Mouse (Mus musculus) limb, embryonic 14.5 days (tissue): ENCODE data around the gene Gm20388. TPM values are rescaled to one million over a fixed set of nuclear protein-coding genes. Genes with fewer than 3 reads are reported as not detected.

Source experiments
- ATAC-seq: fragments of 200-750 bp; cut with Nextera tagmentation; 2 replicates; pipeline ENCODE4 v1.8.0; 2017; ENCODE audit warnings: low read depth, moderate number of reproducible peaks, moderate TSS enrichment; ENCODE audit not compliant: low FRiP score
- DNase-seq: peaks from one replicate; pipeline ENCODE4 v3.0.0-alpha.2; 2015; ENCODE audit warnings: low spot score
- H3K27ac ChIP-seq: fragments of 300-500 bp; sonication (generic); replicated peaks from 2 replicates; pipeline ENCODE4 v1.5.1; 2014; ENCODE audit warnings: low read depth, mild to moderate bottlenecking, low read length, moderate library complexity, mixed read lengths
- H3K27me3 ChIP-seq: fragments of 300-500 bp; sonication (generic); 2 replicates; pipeline ENCODE4 v1.6.1; 2014; ENCODE audit warnings: low read length, mixed read lengths; ENCODE audit not compliant: control insufficient read depth, insufficient read depth
- H3K36me3 ChIP-seq: fragments of 300-500 bp; sonication (generic); 2 replicates; pipeline ENCODE4 v1.6.1; 2014; ENCODE audit warnings: mild to moderate bottlenecking, low read length, moderate library complexity, mixed read lengths; ENCODE audit not compliant: control insufficient read depth, insufficient read depth
- H3K4me1 ChIP-seq: fragments of 300-500 bp; sonication (generic); 2 replicates; pipeline ENCODE4 v1.6.1; 2014; ENCODE audit warnings: antibody characterized with exemption, low read length, mixed read lengths; ENCODE audit not compliant: control insufficient read depth, insufficient read depth
- H3K4me2 ChIP-seq: fragments of 300-500 bp; sonication (generic); replicated peaks from 2 replicates; pipeline ENCODE4 v1.6.1; 2014; ENCODE audit warnings: low read depth, mild to moderate bottlenecking, low read length, moderate library complexity; ENCODE audit not compliant: severe bottlenecking
- H3K4me3 ChIP-seq: fragments of 300-500 bp; sonication (generic); replicated peaks from 2 replicates; pipeline ENCODE4 v1.5.1; 2014; ENCODE audit warnings: low read length
- H3K9ac ChIP-seq: fragments of 300-500 bp; sonication (generic); 2 replicates; pipeline ENCODE4 v1.6.1; 2014; ENCODE audit warnings: mild to moderate bottlenecking, low read depth, low read length, moderate library complexity; ENCODE audit not compliant: severe bottlenecking
- H3K9me3 ChIP-seq: fragments of 300-500 bp; sonication (generic); 2 replicates; pipeline ENCODE4 v1.6.1; 2016; ENCODE audit warnings: low read length; ENCODE audit not compliant: control insufficient read depth
- POLR2A ChIP-seq: fragments of 200-500 bp; IDR thresholded peaks from 2 replicates; pipeline ENCODE4 v1.8.0; 2012; ENCODE audit warnings: inconsistent platforms, mild to moderate bottlenecking, moderate library complexity, borderline replicate concordance; ENCODE audit not compliant: insufficient read depth, insufficient read length; ENCODE audit errors: extremely low read depth
- WGBS: fragments of 180-500 bp; shearing (Covaris S2); extraction: QIAGEN DNeasy Blood & Tissue Kit; methylation state at CpG from one replicate; pipeline ENCODE4 v1.1.7; 2014; 5-methylcytosine and 5-hydroxymethylcytosine counted together
- polyA plus RNA-seq, 2 experiments: library from polyadenylated mRNA; depleted of rRNA in 1 of 2; stranded (reverse) in 1 of 2; unstranded in 1 of 2; fragments of >200 nt; fragmentation: Nextera tagmentation in 1 of 2; extraction: Ambion mirVana in 1 of 2; gene quantifications; 2 replicates each; pipeline versions ENCODE4 v1.2.1 to v1.2.3; 2012 to 2014

Gm20388 gene
- polyA plus RNA-seq, 2 experiments, result 1.9 to 49.9 TPM

DNA sequence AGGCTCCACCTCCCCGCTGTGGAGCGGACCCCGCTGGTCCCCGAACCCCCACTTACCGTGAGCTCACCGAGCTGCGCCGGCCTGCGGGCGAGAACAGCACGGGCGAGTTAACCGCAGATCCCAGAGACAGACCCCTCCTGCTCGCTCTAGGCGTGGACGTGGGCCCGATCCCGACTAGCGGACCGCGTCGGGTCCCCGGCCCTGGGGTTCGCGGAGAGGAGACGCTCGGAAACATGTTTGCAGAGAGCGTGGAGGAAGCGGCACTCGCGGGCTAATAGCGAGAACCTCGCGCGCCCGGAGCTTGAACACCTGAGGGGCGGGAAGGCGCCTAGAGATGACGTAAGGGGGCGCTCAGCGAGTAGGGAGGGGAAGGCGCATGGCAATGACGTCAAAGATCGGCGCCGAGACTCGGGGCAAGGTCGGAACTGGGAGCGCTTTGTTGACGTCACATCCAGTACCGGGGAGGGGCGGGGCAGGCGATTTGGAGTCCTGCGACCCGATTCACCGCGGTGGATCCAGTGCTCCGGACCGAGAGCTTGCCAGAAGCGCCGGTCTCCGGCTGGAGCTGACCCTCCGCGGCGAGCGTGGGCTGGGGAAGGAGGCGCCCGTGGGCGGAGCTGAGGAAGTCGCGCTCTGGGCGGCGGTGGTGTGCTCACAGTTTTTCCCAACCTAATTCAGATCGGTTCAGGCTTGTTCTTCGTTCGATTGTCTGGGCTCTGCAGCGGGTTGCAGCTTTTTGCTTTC lies 4038.5 kb downstream of the Gm20388 start, which contains the start of gene Nup133:
TSS of gene Nup133 (minus strand) at position 324 of the 744 bp plus-strand sequence.
- peak; percentile 87 for ATAC-seq
- H3K9ac ChIP-seq, result peak within 1 kb of the TSS; percentile 76
- peaks cover 34% of the 10 kb centered on the region for H3K36me3 ChIP-seq
- H3K9me3 ChIP-seq, result no peaks in the 10 kb centered on the region
- peaks cover 6% of the 10 kb centered on the region for H3K4me1 ChIP-seq
- peak within 1 kb of the TSS; percentile 87 for H3K4me2 ChIP-seq
- 0 out of 2 replicates have a peak, but pooled peaks have one; percentile 29 for TF ChIP-seq POLR2A
- H3K27me3 ChIP-seq, result no peaks in the 10 kb centered on the region
- peak within 1 kb of the TSS; percentile 94 for H3K4me3 ChIP-seq
- peak within 1 kb of the TSS; percentile 81 for H3K27ac ChIP-seq
- DNase-seq, result peak; percentile 98
- WGBS, result under 1% methylated on average over 70 of the region's 77 CpGs

DNA sequence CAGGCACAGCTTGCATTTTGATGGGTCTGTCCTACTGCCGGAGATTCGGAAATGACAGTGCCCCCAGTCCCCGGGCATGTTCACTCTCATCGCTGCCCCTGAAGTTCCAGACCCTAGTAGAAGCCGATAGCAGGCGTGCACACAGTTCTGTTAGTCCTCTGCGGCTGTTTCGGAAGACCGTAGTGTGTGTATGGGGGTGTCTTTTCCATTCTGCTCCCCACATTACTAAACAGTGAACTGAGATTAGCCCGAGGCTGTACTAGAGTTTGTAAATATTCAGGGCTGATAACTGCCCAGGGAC lies 4039.0 kb downstream of the Gm20388 start:
- Histone ChIP-seq H3K27ac (peak overlapping the region; percentile 81), H3K4me3 (peak overlapping the region; percentile 94), H3K36me3 (peaks cover 33% of the 10 kb centered on the region), H3K9me3 (no peaks in the 10 kb centered on the region), H3K4me1 (peaks cover 6% of the 10 kb centered on the region), H3K4me2 (peak overlapping the region; percentile 87), H3K27me3 (no peaks in the 10 kb centered on the region), H3K9ac (peak overlapping the region; percentile 76)
- WGBS, result 9% methylated on average over 10 of the region's 10 CpGs
- peak; percentile 22 for ATAC-seq
- DNase-seq, result no peak
- no peak for TF ChIP-seq POLR2A

GRCm38 (mm10) chr8:123950077-123950802 lies 4039.6 kb downstream of the Gm20388 start:
- H3K9ac ChIP-seq, result peak overlapping the region; percentile 76
- H3K4me3 ChIP-seq, result peak overlapping the region; percentile 94
- no peak overlapping the region for H3K27ac ChIP-seq
- H3K9me3 ChIP-seq, result no peaks in the 10 kb centered on the region
- TF ChIP-seq POLR2A, result no peak
- H3K27me3 ChIP-seq, result no peaks in the 10 kb centered on the region
- H3K36me3 ChIP-seq, result peaks cover 28% of the 10 kb centered on the region
- WGBS, result 36% methylated on average over 10 of the region's 10 CpGs
- H3K4me1 ChIP-seq, result peaks cover 6% of the 10 kb centered on the region
- peak overlapping the region; percentile 87 for H3K4me2 ChIP-seq
- ATAC-seq (no peak; the same call in 1 of the 2 replicates), DNase-seq (peak; percentile 73)

DNA sequence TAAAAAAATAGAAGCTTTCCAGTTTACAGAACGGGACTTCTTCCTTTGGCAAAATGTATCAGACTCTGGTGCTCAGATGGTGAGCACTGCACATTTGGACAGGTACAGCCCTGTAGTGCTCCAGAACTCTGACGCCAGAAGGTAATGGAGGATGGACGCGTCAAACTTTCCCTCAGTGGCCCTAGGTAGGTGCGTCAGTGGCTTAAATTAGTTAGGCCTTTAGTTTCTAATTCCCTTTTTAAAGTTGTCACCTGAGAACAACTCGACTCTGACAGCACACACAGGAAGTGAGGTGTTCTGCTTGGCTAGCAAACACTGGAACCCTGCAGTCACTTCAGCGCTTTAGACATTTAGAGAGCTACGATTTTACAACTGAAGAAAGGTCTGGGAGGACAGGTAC lies 4043.0 kb downstream of the Gm20388 start:
- H3K4me1 ChIP-seq, result no peaks in the 10 kb centered on the region; the same call in 1 of the 2 replicates
- H3K27ac ChIP-seq, result no peak overlapping the region
- H3K4me2 ChIP-seq, result no peak overlapping the region
- no peak overlapping the region for H3K4me3 ChIP-seq
- no peak for ATAC-seq
- no peaks in the 10 kb centered on the region for H3K27me3 ChIP-seq
- no peak for TF ChIP-seq POLR2A
- no peak overlapping the region for H3K9ac ChIP-seq
- DNase-seq, result no peak
- no peaks in the 10 kb centered on the region for H3K9me3 ChIP-seq
- WGBS, result 77% methylated on average over 8 of the region's 8 CpGs
- peaks cover 25% of the 10 kb centered on the region for H3K36me3 ChIP-seq

- no peaks in the 10 kb centered on the region; the same call in 1 of the 2 replicates for H3K4me1 ChIP-seq
These were observed 4043.6 kb downstream of the Gm20388 start for GRCm38 (mm10) chr8:123954246-123954645.

More at GRCm38 (mm10) chr8:123954246-123954645, 4043.6 kb downstream of the Gm20388 start:
- WGBS, result 94% methylated on average over 8 of the region's 8 CpGs
- no peaks in the 10 kb centered on the region for H3K9me3 ChIP-seq
- no peak for ATAC-seq
- no peak for TF ChIP-seq POLR2A
- H3K4me3 ChIP-seq, result no peak overlapping the region
- H3K27ac ChIP-seq, result no peak overlapping the region
- H3K36me3 ChIP-seq, result peaks cover 25% of the 10 kb centered on the region
- H3K9ac ChIP-seq, result no peak overlapping the region
- H3K4me2 ChIP-seq, result no peak overlapping the region
- no peaks in the 10 kb centered on the region for H3K27me3 ChIP-seq
- DNase-seq, result no peak
